Mouse (Mus musculus) liver, embryonic 14.5 days (tissue): ENCODE data around the gene 4921524J17Rik. TPM values are rescaled to one million over a fixed set of nuclear protein-coding genes. Genes with fewer than 3 reads are reported as not detected.

ENCODE experiments used
- ATAC-seq: fragments of 200-750 bp; cut with Nextera tagmentation; 2 replicates; pipeline ENCODE4 v1.8.0; 2017; ENCODE audit warnings: moderate number of reproducible peaks, mild to moderate bottlenecking, moderate library complexity; ENCODE audit not compliant: insufficient read depth
- DNase-seq, 3 experiments: peaks; one replicate each; pipeline ENCODE4 v3.0.0-alpha.2; 2012 to 2013; ENCODE audit warnings: low read depth in 3 of 3, low spot score in 3 of 3
- H3K27ac ChIP-seq: fragments of 300-500 bp; sonication (generic); 2 replicates; pipeline ENCODE4 v1.5.1; 2014; ENCODE audit warnings: moderate library complexity, mild to moderate bottlenecking, control low read depth, inconsistent platforms
- H3K27me3 ChIP-seq: fragments of 300-500 bp; sonication (generic); 2 replicates; pipeline ENCODE4 v1.6.1; 2014; ENCODE audit warnings: mild to moderate bottlenecking, low read length, moderate library complexity; ENCODE audit not compliant: control insufficient read depth, insufficient read depth
- H3K36me3 ChIP-seq: fragments of 300-500 bp; sonication (generic); replicated peaks from 2 replicates; pipeline ENCODE4 v1.6.1; 2014; ENCODE audit warnings: low read depth; ENCODE audit not compliant: control insufficient read depth, insufficient read depth
- H3K4me1 ChIP-seq, 2 experiments: fragments of 200-500 bp in 1 of 2; fragments of 300-500 bp in 1 of 2; sonication (generic) in 1 of 2; replicated peaks; 2 replicates each; pipeline ENCODE4 v1.6.1; 2012 to 2014; ENCODE audit warnings: antibody characterized with exemption in 1 of 2, inconsistent platforms in 1 of 2, low read length in 1 of 2; ENCODE audit not compliant: control insufficient read depth in 2 of 2, insufficient read depth in 2 of 2
- H3K4me2 ChIP-seq: fragments of 300-500 bp; sonication (generic); 2 replicates; pipeline ENCODE4 v1.6.1; 2014; ENCODE audit warnings: low read depth, mild to moderate bottlenecking, control low read depth, moderate library complexity
- H3K4me3 ChIP-seq, 2 experiments: fragments of 200-500 bp in 1 of 2; fragments of 300-500 bp in 1 of 2; sonication (generic) in 1 of 2; 2 replicates each; pipeline ENCODE4 v1.5.1; 2012 to 2014; ENCODE audit warnings: low read depth in 2 of 2, low read length in 2 of 2, mild to moderate bottlenecking in 2 of 2, control low read depth in 1 of 2, inconsistent platforms in 1 of 2, moderate library complexity in 1 of 2; ENCODE audit not compliant: insufficient read depth in 1 of 2
- H3K9ac ChIP-seq: fragments of 300-500 bp; sonication (generic); replicated peaks from 2 replicates; pipeline ENCODE4 v1.6.1; 2014; ENCODE audit warnings: mild to moderate bottlenecking, control low read depth, moderate library complexity
- H3K9me3 ChIP-seq: fragments of 300-500 bp; sonication (generic); 2 replicates; pipeline ENCODE4 v1.6.1; 2016; ENCODE audit warnings: low read length, mixed read lengths; ENCODE audit not compliant: control insufficient read depth
- CTCF ChIP-seq: IDR thresholded peaks from 2 replicates; pipeline ENCODE4 v1.5.1; 2016; ENCODE audit warnings: antibody characterized with exemption, low read depth, control low read depth
- EP300 ChIP-seq: IDR thresholded peaks from 2 replicates; pipeline ENCODE4 v1.6.1; 2016; ENCODE audit warnings: antibody characterized with exemption, low read depth
- WGBS: fragments of 180-500 bp; shearing (Covaris S2); extraction: QIAGEN DNeasy Blood & Tissue Kit; methylation state at CpG from one replicate; pipeline ENCODE4 v1.1.7; 2014; ENCODE audit not compliant: insufficient replicate concordance; 5-methylcytosine and 5-hydroxymethylcytosine counted together
- polyA plus RNA-seq, 2 experiments: library from polyadenylated mRNA; depleted of rRNA in 1 of 2; stranded (reverse) in 1 of 2; unstranded in 1 of 2; fragments of >200 nt; fragmentation: Nextera tagmentation in 1 of 2; extraction: Ambion mirVana in 1 of 2; gene quantifications; 2 replicates each; pipeline versions ENCODE4 v1.2.1 to v1.2.3; 2012 to 2014

4921524J17Rik gene
- polyA plus RNA-seq (2012; rRNA removed): 5.4 and 7.0 TPM in 2 replicates
- polyA plus RNA-seq (2014; fragmentation: Nextera tagmentation; extraction: Ambion mirVana): 15.4 and 17.1 TPM in 2 replicates

- H3K4me2 ChIP-seq: peak within 1 kb of the TSS; percentile 68
- H3K9ac ChIP-seq: peak within 1 kb of the TSS; percentile 96
- peak within 1 kb of the TSS; percentile 76 for H3K27ac ChIP-seq
- peak within 1 kb of the TSS; percentile 83 to 90 for H3K4me3 ChIP-seq
- peaks cover 23 to 24% of the 10 kb centered on the region in 2 experiments for H3K4me1 ChIP-seq
- DNase-seq: peak; percentile 92 to 94 (median 93)
- H3K36me3 ChIP-seq: no peaks in the 10 kb centered on the region
- peak; percentile 99 for ATAC-seq
- no peaks in the 10 kb centered on the region for H3K9me3 ChIP-seq
- no peaks in the 10 kb centered on the region for H3K27me3 ChIP-seq
- under 1% methylated on average over 72 of the region's 85 CpGs for WGBS
- TF ChIP-seq CTCF (no peak), EP300 (no peak)
These were observed at the start of gene 4921524J17Rik for GRCm38 (mm10) chr8:85432168-85433016. TSS of gene 4921524J17Rik (minus strand) at chr8:85432833.

GRCm38 (mm10) chr8:85482427-85482826 lies 49.8 kb upstream of the 4921524J17Rik start:
- Histone ChIP-seq H3K4me1 (peaks cover 0 to 4% of the 10 kb centered on the region in 2 experiments; a peak in 1 of 4 replicates), H3K27ac (no peak overlapping the region), H3K36me3 (no peaks in the 10 kb centered on the region), H3K27me3 (no peaks in the 10 kb centered on the region), H3K4me3 (no peak overlapping the region), H3K9me3 (no peaks in the 10 kb centered on the region), H3K4me2 (no peak overlapping the region), H3K9ac (no peak overlapping the region)
- TF ChIP-seq CTCF (no peak), EP300 (no peak)
- no peak for ATAC-seq
- DNase-seq: no peak
- 68% methylated on average over 6 of the region's 6 CpGs for WGBS

- TF ChIP-seq CTCF (peak; percentile 17; the same call in 1 of the 2 replicates), EP300 (no peak)
- peak; percentile 33; the same call in 1 of the 2 replicates for ATAC-seq
- DNase-seq: no peak
- Histone ChIP-seq H3K27ac (no peak overlapping the region), H3K27me3 (no peaks in the 10 kb centered on the region), H3K4me2 (no peak overlapping the region), H3K9me3 (no peaks in the 10 kb centered on the region), H3K9ac (no peak overlapping the region), H3K4me3 (no peak overlapping the region), H3K36me3 (no peaks in the 10 kb centered on the region), H3K4me1 (peaks cover 0 to 6% of the 10 kb centered on the region in 2 experiments; a peak in 1 of 4 replicates)
- 18% methylated on average over 10 of the region's 10 CpGs for WGBS
These were observed 49.3 kb upstream of the 4921524J17Rik start for GRCm38 (mm10) chr8:85481900-85482299.

GRCm38 (mm10) chr8:85479710-85480109 lies 47.1 kb upstream of the 4921524J17Rik start:
- no peaks in the 10 kb centered on the region for H3K9me3 ChIP-seq
- H3K4me3 ChIP-seq: no peak overlapping the region
- H3K36me3 ChIP-seq: no peaks in the 10 kb centered on the region
- WGBS: 62% methylated on average over 2 of the region's 2 CpGs
- H3K27ac ChIP-seq: no peak overlapping the region
- peaks cover 0 to 8% of the 10 kb centered on the region in 2 experiments; a peak in 1 of 4 replicates for H3K4me1 ChIP-seq
- H3K9ac ChIP-seq: no peak overlapping the region
- H3K4me2 ChIP-seq: no peak overlapping the region
- no peak for DNase-seq
- no peak for ATAC-seq
- no peaks in the 10 kb centered on the region for H3K27me3 ChIP-seq
- TF ChIP-seq CTCF (no peak), EP300 (no peak)

- Histone ChIP-seq H3K27ac (no peak overlapping the region), H3K4me2 (no peak overlapping the region), H3K4me3 (no peak overlapping the region), H3K27me3 (no peaks in the 10 kb centered on the region), H3K4me1 (peaks cover 0 to 8% of the 10 kb centered on the region in 2 experiments; a peak in 1 of 4 replicates), H3K36me3 (no peaks in the 10 kb centered on the region), H3K9ac (no peak overlapping the region), H3K9me3 (no peaks in the 10 kb centered on the region)
- ATAC-seq (peak; percentile 48; the same call in 1 of the 2 replicates), DNase-seq (no peak)
- TF ChIP-seq EP300: no peak
- TF ChIP-seq CTCF: no peak
- WGBS: 67% methylated on average over 2 of the region's 2 CpGs
These were observed 45.8 kb upstream of the 4921524J17Rik start for GRCm38 (mm10) chr8:85478397-85478796.
